Mouse (Mus musculus) splenic B cell, adult 2 months (primary cell): ENCODE measurements around the gene Hacd4.

ENCODE experiments used
- DNase-seq: peaks from one replicate; pipeline ENCODE4 v3.0.0-alpha.2; 2011; ENCODE audit warnings: low read depth, low spot score
- H3K27me3 ChIP-seq: 2 replicates; pipeline ENCODE4 v1.6.1; 2012; ENCODE audit warnings: mild to moderate bottlenecking, low read length, moderate library complexity, mixed read lengths; ENCODE audit not compliant: control insufficient read depth, poor library complexity, insufficient read depth, severe bottlenecking
- H3K36me3 ChIP-seq: 2 replicates; pipeline ENCODE4 v1.6.1; 2012; ENCODE audit warnings: mild to moderate bottlenecking, low read length, moderate library complexity, mixed read lengths; ENCODE audit not compliant: control insufficient read depth, poor library complexity, insufficient read depth, severe bottlenecking

Gene Hacd4

GRCm38 (mm10) chr4:88450087-88450765, 11.5 kb upstream of the Hacd4 start:
- Histone ChIP-seq H3K36me3 (no peaks in the 10 kb centered on the region), H3K27me3 (no peaks in the 10 kb centered on the region; the same call in 1 of the 2 replicates)
- DNase-seq: peak; percentile 43

GRCm38 (mm10) chr4:88448976-88449375, 10.2 kb upstream of the Hacd4 start:
- DNase-seq: no peak
- H3K36me3 ChIP-seq: no peaks in the 10 kb centered on the region
- H3K27me3 ChIP-seq: no peaks in the 10 kb centered on the region; the same call in 1 of the 2 replicates

DNA sequence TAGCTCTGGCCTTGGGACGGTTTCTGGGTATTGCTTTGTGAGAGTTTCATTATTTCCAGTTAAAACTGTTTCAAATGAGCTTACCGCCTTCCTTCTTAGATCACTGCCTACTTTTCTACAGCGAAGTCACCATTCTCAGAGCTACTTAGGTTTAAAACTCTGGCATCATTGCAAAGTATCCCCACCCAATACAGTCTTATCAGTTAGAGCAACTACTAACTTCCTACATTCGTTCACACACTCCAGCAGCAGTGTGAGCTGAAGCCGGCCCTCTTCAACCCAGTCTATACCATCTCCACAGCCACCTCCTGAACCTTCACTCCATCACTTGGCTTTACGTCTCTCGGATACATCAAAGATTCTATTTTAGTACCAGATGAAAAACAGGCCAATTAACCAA, 2.1 kb upstream of the Hacd4 start:
- Histone ChIP-seq H3K27me3 (no peaks in the 10 kb centered on the region; the same call in 1 of the 2 replicates), H3K36me3 (no peaks in the 10 kb centered on the region)
- DNase-seq: no peak

GRCm38 (mm10) chr4:88439669-88440123, 968 bp upstream of the Hacd4 start:
- Histone ChIP-seq H3K36me3 (no peaks in the 10 kb centered on the region), H3K27me3 (no peaks in the 10 kb centered on the region)
- peak; percentile 2 for DNase-seq

GRCm38 (mm10) chr4:88438990-88439329, 232 bp upstream of the Hacd4 start:
- DNase-seq: no peak
- no peaks in the 10 kb centered on the region for H3K27me3 ChIP-seq
- H3K36me3 ChIP-seq: no peaks in the 10 kb centered on the region

DNA sequence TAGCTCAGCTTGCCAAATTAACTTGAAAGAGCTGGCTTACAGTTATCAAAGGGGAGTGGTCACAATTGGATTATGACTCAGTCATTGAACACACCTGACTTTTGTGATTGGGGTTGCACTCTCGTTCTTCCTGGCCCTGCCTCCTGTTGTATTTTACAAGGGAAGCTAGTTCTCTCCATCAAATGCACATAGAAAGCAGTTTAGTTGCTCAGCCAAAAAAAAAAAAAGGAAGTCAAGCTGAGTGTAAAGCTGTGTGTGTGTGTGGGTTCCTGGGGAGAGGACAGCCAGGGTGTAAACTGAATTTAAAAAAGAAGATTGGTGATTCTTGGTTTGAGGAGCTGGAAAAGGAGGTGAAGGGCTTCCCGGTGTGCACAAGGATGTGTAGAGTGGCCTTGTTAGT, 811 bp downstream of the Hacd4 start:
- no peaks in the 10 kb centered on the region for H3K36me3 ChIP-seq
- H3K27me3 ChIP-seq: no peaks in the 10 kb centered on the region
- DNase-seq: no peak

GRCm38 (mm10) chr4:88437166-88437565, 1.6 kb downstream of the Hacd4 start:
- DNase-seq: no peak
- Histone ChIP-seq H3K27me3 (no peaks in the 10 kb centered on the region), H3K36me3 (no peaks in the 10 kb centered on the region)

DNA sequence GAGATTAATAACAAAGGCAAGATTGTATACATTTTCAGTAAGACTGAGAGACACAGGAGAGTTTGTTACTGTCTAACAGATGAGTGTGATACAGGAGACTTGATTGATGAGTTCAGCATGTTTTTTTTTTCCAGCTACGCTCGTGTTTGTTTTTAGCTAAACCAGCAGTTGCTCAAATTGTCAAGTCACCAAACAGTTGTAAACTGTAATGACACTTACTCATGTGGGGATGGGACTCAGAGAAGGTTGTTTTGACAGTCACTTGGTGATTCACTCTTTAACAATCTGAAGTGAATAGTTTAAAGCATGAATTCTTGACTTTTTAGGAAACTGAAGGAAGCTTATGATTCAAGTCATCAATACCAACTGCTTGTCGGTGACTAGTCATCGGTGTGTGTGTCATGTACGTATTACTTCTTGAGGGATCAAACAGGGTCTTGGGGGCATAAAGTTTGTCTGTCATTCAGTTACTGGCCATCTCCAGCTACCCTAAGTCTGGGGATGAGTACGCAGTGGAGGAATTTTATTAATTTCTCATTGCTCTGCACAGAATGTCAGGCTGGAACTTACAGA, 2.0 kb downstream of the Hacd4 start:
- DNase-seq: no peak
- no peaks in the 10 kb centered on the region for H3K27me3 ChIP-seq
- H3K36me3 ChIP-seq: no peaks in the 10 kb centered on the region

GRCm38 (mm10) chr4:88432412-88433024, 6.2 kb downstream of the Hacd4 start:
- Histone ChIP-seq H3K36me3 (no peaks in the 10 kb centered on the region), H3K27me3 (no peaks in the 10 kb centered on the region)
- DNase-seq: no peak

DNA sequence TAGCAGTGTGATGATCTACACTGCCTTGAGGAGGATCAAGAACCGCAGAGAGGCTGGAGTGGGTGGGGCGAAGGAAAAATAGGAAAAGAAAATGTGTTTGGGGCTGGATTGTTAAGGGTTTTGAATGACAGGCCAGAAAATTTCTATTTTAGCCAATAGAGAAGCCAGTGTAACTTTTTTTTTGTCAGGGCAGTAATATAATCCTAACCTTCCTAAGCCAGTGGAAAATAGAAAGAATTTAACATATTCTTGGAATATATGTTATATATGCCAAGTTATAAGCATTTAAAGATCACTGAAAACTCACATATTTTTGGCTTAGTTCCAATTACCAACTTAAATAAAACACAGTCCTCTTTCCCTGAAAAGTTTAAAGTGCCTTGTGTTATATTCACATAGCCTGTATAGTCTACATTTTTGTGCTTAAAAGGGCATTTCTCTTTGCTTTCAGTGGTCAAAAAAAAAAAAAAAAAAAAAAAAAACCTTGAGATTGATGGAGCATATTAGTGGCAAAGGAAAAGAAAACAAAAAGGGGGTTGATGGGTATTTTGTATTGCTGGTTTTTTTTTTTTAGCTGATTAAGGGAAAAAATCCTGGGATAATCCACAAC, 11.0 kb downstream of the Hacd4 start:
- Histone ChIP-seq H3K27me3 (no peaks in the 10 kb centered on the region), H3K36me3 (no peaks in the 10 kb centered on the region)

DNA sequence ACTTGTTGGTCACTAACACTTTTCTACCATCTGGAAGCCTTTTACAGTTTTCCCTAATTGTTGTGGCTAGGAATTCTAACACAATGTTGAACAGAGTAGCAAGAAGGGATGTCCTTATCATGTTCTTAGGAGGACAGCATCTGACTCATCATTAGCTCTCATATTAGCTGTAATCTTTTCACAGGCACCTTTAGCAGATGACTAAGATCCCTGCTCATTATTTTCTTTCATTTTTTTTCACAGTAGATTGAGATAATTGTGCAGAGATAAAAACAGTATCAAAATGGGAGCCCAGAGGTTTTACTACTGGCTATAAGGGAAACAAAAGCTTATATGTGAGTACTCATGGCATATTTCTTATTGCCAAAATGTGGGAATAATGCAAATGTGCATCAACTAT, 14.2 kb downstream of the Hacd4 start:
- no peaks in the 10 kb centered on the region for H3K27me3 ChIP-seq
- H3K36me3 ChIP-seq: no peaks in the 10 kb centered on the region
- no peak for DNase-seq

More for the DNA sequence above, 11.0 kb downstream of the Hacd4 start:
- DNase-seq: no peak

DNA sequence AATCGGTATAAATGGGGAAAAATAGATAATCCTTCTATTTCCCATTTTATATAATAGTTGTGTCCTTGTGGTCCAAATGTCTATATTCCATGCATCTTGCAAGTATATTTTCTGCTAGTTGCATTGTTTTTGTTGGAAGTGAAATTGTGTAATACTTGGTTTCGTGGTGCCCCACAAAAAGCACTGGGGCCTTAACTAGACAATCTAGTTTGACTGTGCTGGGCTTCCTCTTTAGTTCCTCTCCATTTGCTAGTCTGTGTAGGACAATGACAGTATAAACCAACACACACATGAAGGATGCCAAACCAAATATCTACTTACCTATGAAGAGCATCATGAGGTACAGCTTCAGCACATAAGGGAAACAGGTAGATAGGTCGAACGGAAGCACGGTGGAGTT, 19.4 kb downstream of the Hacd4 start:
- no peak for DNase-seq
- Histone ChIP-seq H3K27me3 (no peaks in the 10 kb centered on the region), H3K36me3 (no peaks in the 10 kb centered on the region)

GRCm38 (mm10) chr4:88415017-88415416, 23.7 kb downstream of the Hacd4 start:
- DNase-seq: no peak
- Histone ChIP-seq H3K36me3 (no peaks in the 10 kb centered on the region), H3K27me3 (no peaks in the 10 kb centered on the region)

DNA sequence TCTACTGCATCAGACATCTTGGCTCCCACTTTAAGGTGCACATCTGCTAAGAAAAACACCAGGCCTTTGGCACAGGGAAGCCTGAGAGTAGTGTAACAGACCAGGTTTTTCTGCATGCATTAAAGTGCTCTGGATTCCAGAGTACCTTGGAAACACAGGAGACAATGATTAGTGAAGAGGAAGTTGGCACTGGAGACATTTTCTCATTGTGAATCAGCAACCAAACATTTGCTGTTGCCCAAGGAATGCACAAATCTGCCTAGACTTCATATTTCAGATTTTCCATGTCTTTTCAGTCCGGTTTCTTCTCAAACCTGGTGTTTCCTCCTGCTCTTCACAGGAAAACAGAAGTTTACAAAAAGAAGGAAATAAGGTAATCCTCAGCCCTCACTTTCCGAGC, 26.4 kb downstream of the Hacd4 start:
- DNase-seq: no peak
- Histone ChIP-seq H3K36me3 (no peaks in the 10 kb centered on the region), H3K27me3 (no peaks in the 10 kb centered on the region)

DNA sequence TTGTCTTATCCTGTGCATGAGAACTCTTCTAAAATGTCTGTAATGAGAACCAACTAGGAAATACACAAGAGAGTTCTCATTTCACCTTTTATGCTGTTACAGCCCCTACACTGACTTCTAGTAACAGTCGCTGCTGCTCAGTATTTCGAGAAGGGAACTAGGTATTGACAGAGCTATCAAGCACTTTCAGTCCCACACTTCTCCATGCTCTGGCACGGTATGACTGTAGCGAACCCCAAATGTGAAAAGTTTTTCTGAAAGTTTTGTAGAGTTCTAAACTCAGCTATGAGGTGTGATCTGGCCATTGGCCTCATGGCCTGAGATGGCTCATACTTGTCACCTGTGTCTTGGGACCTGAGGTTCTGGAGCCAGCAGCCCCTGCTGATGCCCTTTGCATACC, 29.4 kb downstream of the Hacd4 start:
- DNase-seq: no peak
- no peaks in the 10 kb centered on the region for H3K27me3 ChIP-seq
- no peaks in the 10 kb centered on the region for H3K36me3 ChIP-seq
